Mouse (Mus musculus): ENCODE data around the gene Tmem161b. TPM values are rescaled to one million over a fixed set of nuclear protein-coding genes. Genes with fewer than 3 reads are reported as not detected.
"Not testable (repeated sequence)": the region's sequence is repeated elsewhere in the genome, so short reads cannot be mapped to it uniquely, and the experiment has no call there.

Tmem161b gene
- total and polyA plus RNA-seq, 3 experiments, result 0.43 to 21.1 (median 18.2) TPM

DNA sequence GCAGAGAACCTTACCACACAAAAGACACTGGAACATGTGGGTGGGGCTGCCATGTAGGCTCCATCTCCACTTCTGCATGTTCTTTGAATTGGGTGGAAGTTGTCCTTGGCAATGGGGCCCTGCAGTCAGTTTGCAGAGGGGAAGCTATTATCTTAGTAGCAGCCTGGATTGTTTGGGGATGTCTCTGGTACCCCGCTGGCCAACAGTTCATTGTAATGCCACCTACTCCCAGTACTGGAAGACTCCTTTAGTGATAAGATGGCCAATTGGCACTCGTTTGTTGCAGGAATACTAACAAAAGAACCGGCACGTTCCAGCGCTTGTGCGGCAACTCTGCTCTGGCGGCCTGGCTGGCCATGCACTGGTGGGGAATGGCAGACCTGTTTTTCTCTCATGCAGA, 14.7 kb downstream of the Tmem161b start:
- ATAC-seq (ENCODE audit: extremely low read depth, insufficient number of reproducible peaks, low FRiP score, poor library complexity, severe bottlenecking) (no peak), DNase-seq (ENCODE audit: low spot score) (no peak)
- Histone ChIP-seq H3K27me3 (ENCODE audit: insufficient read depth, low read length) (no peaks in the 10 kb centered on the region), H3K9me3 (replicated peaks) (no peaks in the 10 kb centered on the region), H3K36me3 (replicated peaks) (peaks cover 14% of the 10 kb centered on the region), H3K4me1 (ENCODE audit: insufficient read depth, low read depth, low read length) (0 out of 2 replicates have a peak, but pooled peaks cover 4% of the 10 kb centered on the region), H3K4me3 (ENCODE audit: low read depth, low read length) (no peak overlapping the region)
- TF ChIP-seq TAL1 (conservative IDR thresholded peaks at IDR 0.05; ENCODE audit: low read depth, low read length) (no peak), POLR2AphosphoS5 (IDR thresholded peaks at IDR 0.05; ENCODE audit: insufficient replicate concordance, low read depth, low read length) (no peak), GATA1 (IDR thresholded peaks at IDR 0.05; ENCODE audit: borderline replicate concordance, low read length) (no peak), GATA2 (IDR thresholded peaks at IDR 0.05; ENCODE audit: borderline replicate concordance, low read depth, low read length) (no peak), CTCF (IDR thresholded peaks at IDR 0.05; ENCODE audit: low read depth, low read length) (no peak)

DNA sequence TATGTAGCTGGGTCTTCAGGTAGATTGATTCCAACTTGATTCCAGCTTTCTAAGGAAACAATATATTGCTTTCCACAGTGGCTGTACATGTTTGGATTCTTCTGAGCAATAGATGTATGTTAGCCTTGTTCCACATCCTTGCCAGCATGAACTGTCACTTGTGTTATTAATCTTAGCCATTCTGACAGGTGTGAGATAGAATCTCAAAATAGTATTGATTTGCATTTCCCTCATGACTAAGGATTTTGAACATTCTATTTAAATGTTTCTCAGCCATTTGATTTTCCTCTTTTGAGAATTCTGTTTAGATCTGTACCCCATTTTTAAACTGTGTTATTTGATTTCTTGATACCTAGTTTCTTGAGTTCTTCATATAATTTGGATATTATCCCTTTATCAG, 16.1 kb downstream of the Tmem161b start:
- ATAC-seq (ENCODE audit: extremely low read depth, insufficient number of reproducible peaks, low FRiP score, poor library complexity, severe bottlenecking), result no peak
- H3K9me3 ChIP-seq (replicated peaks), result no peaks in the 10 kb centered on the region
- no peaks in the 10 kb centered on the region for H3K27me3 ChIP-seq (ENCODE audit: insufficient read depth, low read length)
- TF ChIP-seq GATA1 (IDR thresholded peaks at IDR 0.05; ENCODE audit: borderline replicate concordance, low read length) (no peak), POLR2AphosphoS5 (IDR thresholded peaks at IDR 0.05; ENCODE audit: insufficient replicate concordance, low read depth, low read length) (no peak), GATA2 (IDR thresholded peaks at IDR 0.05; ENCODE audit: borderline replicate concordance, low read depth, low read length) (no peak), CTCF (IDR thresholded peaks at IDR 0.05; ENCODE audit: low read depth, low read length) (no peak), TAL1 (conservative IDR thresholded peaks at IDR 0.05; ENCODE audit: low read depth, low read length) (no peak)
- H3K36me3 ChIP-seq (replicated peaks), result peaks cover 21% of the 10 kb centered on the region
- no peak for DNase-seq (ENCODE audit: low spot score)
- H3K4me3 ChIP-seq (ENCODE audit: low read depth, low read length), result no peak overlapping the region
- H3K4me1 ChIP-seq (ENCODE audit: insufficient read depth, low read depth, low read length), result 0 out of 2 replicates have a peak, but pooled peaks cover 4% of the 10 kb centered on the region

DNA sequence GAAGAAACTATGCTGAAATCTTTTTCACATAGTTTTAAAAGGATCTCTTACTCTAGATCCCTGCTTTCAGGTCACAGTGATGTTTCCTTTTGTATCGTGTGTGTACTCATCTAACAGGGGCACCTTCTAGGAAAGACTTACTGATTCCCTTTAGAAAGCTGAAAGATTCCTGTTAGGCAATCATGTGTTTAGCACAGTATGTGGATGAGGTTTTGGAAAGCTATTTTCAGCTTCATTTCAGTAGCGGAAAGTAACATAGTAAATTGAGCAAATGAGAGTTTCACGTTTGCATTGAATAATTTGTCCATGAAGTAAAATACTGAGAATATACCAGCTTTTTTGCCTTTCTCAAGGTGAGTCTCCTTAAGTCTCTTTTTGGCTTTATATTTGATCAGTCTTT, 26.0 kb downstream of the Tmem161b start:
- Histone ChIP-seq H3K4me1 (ENCODE audit: insufficient read depth, low read depth, low read length) (peaks cover 4% of the 10 kb centered on the region; the same call in 1 of the 2 replicates), H3K27me3 (ENCODE audit: insufficient read depth, low read length) (no peaks in the 10 kb centered on the region), H3K36me3 (replicated peaks) (peaks cover 8% of the 10 kb centered on the region), H3K4me3 (ENCODE audit: low read depth, low read length) (no peak overlapping the region), H3K9me3 (replicated peaks) (no peaks in the 10 kb centered on the region)
- ATAC-seq (ENCODE audit: extremely low read depth, insufficient number of reproducible peaks, low FRiP score, poor library complexity, severe bottlenecking) (no peak), DNase-seq (ENCODE audit: low spot score) (no peak)
- TF ChIP-seq GATA1 (IDR thresholded peaks at IDR 0.05; ENCODE audit: borderline replicate concordance, low read length) (no peak), CTCF (IDR thresholded peaks at IDR 0.05; ENCODE audit: low read depth, low read length) (no peak), TAL1 (conservative IDR thresholded peaks at IDR 0.05; ENCODE audit: low read depth, low read length) (no peak), POLR2AphosphoS5 (IDR thresholded peaks at IDR 0.05; ENCODE audit: insufficient replicate concordance, low read depth, low read length) (no peak), GATA2 (IDR thresholded peaks at IDR 0.05; ENCODE audit: borderline replicate concordance, low read depth, low read length) (no peak)

DNA sequence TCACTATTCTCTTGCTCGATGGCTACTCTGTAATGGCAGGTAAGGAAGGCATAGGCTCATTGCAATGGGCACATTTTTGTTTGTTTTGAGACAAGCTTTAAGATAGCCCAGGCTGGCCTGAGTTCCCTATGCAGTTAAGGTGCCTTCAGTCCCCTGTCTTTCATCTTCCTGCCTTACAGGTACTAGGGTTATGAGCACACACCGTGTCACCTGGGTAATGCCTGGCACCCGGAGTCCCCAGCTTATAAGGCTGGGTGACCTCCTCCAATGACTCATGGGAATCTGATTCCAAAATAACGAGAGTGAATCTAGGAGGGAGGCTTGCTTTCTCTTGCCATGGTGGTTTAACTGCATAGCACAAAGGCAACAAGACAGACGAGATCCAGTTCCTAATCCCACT, 29.2 kb downstream of the Tmem161b start:
- H3K9me3 ChIP-seq (replicated peaks), result no peaks in the 10 kb centered on the region
- no peak for DNase-seq (ENCODE audit: low spot score)
- peaks cover 18% of the 10 kb centered on the region for H3K36me3 ChIP-seq (replicated peaks)
- H3K4me3 ChIP-seq (ENCODE audit: low read depth, low read length), result no peak overlapping the region
- TF ChIP-seq GATA1 (IDR thresholded peaks at IDR 0.05; ENCODE audit: borderline replicate concordance, low read length) (no peak), POLR2AphosphoS5 (IDR thresholded peaks at IDR 0.05; ENCODE audit: insufficient replicate concordance, low read depth, low read length) (no peak), CTCF (IDR thresholded peaks at IDR 0.05; ENCODE audit: low read depth, low read length) (no peak), TAL1 (conservative IDR thresholded peaks at IDR 0.05; ENCODE audit: low read depth, low read length) (no peak), GATA2 (IDR thresholded peaks at IDR 0.05; ENCODE audit: borderline replicate concordance, low read depth, low read length) (no peak)
- H3K4me1 ChIP-seq (ENCODE audit: insufficient read depth, low read depth, low read length), result peaks cover 4% of the 10 kb centered on the region; the same call in 1 of the 2 replicates
- H3K27me3 ChIP-seq (ENCODE audit: insufficient read depth, low read length), result no peaks in the 10 kb centered on the region
- ATAC-seq (ENCODE audit: extremely low read depth, insufficient number of reproducible peaks, low FRiP score, poor library complexity, severe bottlenecking), result no peak

DNA sequence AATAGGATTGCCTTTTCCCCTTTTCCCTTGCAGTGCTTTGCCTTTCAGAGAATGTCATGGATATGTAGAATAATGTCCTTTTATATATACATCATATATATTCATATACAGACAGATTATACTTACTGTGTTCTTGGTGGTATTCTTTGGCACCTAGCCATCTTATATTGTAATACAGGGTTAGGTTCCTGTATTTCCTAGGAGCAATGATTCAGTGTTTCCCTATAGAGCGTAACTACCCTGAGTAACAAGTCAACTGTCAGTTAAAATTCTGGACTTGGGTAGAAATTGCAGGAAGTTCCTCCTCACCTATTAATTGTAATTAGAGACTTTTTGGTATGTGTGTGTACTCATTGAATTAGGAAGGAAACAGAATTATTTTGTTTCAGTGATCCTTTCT, 33.0 kb downstream of the Tmem161b start:
- no peak for ATAC-seq (ENCODE audit: extremely low read depth, insufficient number of reproducible peaks, low FRiP score, poor library complexity, severe bottlenecking)
- no peaks in the 10 kb centered on the region for H3K27me3 ChIP-seq (ENCODE audit: insufficient read depth, low read length)

DNA sequence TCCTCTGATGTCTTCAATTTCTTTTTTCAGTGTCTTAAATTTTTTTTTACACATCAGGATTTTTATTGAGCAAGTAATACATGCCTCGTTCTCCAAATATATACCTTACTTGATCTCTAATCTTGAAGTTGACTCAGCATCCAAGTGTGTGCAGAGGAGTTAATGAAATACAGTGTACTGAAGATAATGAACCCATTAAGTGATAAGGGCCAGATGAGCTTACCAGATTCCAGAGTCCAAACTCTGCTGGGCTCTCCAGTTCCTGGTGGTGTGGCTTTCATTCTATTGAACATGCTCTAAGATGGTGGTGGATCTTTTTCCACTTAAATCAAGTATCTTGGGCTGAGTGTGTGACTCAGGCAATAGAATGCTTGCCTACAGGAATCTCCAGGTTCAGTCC, 42.3 kb downstream of the Tmem161b start:
- H3K27me3 ChIP-seq (ENCODE audit: insufficient read depth, low read length); DNase-seq (ENCODE audit: low spot score); H3K9me3 ChIP-seq (replicated peaks); ATAC-seq (ENCODE audit: extremely low read depth, insufficient number of reproducible peaks, low FRiP score, poor library complexity, severe bottlenecking); H3K4me1 ChIP-seq (ENCODE audit: insufficient read depth, low read depth, low read length); H3K4me3 ChIP-seq (ENCODE audit: low read depth, low read length): not testable (repeated sequence)
- H3K36me3 ChIP-seq (replicated peaks), result peaks cover 22% of the 10 kb centered on the region

More for the DNA sequence above, 33.0 kb downstream of the Tmem161b start:
- Histone ChIP-seq H3K9me3 (replicated peaks) (no peaks in the 10 kb centered on the region), H3K4me1 (ENCODE audit: insufficient read depth, low read depth, low read length) (peaks cover 4% of the 10 kb centered on the region; the same call in 1 of the 2 replicates), H3K4me3 (ENCODE audit: low read depth, low read length) (no peak overlapping the region), H3K36me3 (replicated peaks) (peaks cover 32% of the 10 kb centered on the region)
- TF ChIP-seq POLR2AphosphoS5 (IDR thresholded peaks at IDR 0.05; ENCODE audit: insufficient replicate concordance, low read depth, low read length), result no peak
- TF ChIP-seq GATA2 (IDR thresholded peaks at IDR 0.05; ENCODE audit: borderline replicate concordance, low read depth, low read length), result no peak
- TF ChIP-seq CTCF (IDR thresholded peaks at IDR 0.05; ENCODE audit: low read depth, low read length), result no peak
- no peak for TF ChIP-seq TAL1 (conservative IDR thresholded peaks at IDR 0.05; ENCODE audit: low read depth, low read length)
- no peak for TF ChIP-seq GATA1 (IDR thresholded peaks at IDR 0.05; ENCODE audit: borderline replicate concordance, low read length)
- no peak for DNase-seq (ENCODE audit: low spot score)

DNA sequence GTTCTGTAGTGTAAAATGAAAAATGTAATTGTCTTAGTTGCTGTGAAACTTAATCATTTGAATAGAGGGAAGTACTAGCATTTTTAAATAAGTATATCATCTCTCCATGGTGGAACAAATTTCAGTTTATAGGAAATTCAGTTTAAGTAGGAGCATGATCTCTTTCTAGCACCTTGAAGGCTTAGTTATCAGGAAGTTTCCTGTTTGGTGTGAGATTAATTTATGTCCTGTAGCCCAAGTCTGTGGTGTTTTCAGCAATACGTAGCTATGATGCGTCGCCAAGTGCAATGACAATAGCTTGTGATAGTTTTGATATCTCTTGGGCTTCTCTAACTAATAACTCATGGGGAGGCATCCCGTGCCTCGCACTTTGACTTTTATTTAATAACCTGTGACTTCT, 54.1 kb downstream of the Tmem161b start:
- DNase-seq (ENCODE audit: low spot score), result no peak
- no peak for ATAC-seq (ENCODE audit: extremely low read depth, insufficient number of reproducible peaks, low FRiP score, poor library complexity, severe bottlenecking)
- Histone ChIP-seq H3K4me3 (ENCODE audit: low read depth, low read length) (no peak overlapping the region), H3K9me3 (replicated peaks) (no peaks in the 10 kb centered on the region), H3K36me3 (replicated peaks) (peaks cover 15% of the 10 kb centered on the region), H3K27me3 (ENCODE audit: insufficient read depth, low read length) (no peaks in the 10 kb centered on the region), H3K4me1 (ENCODE audit: insufficient read depth, low read depth, low read length) (no peaks in the 10 kb centered on the region)
- TF ChIP-seq CTCF (IDR thresholded peaks at IDR 0.05; ENCODE audit: low read depth, low read length), result no peak
